Mouse (Mus musculus) liver, postnatal 0 days (tissue): Measurements from ENCODE around the gene Bbs9. TPM values are rescaled to one million over a fixed set of nuclear protein-coding genes. Genes with fewer than 3 reads are reported as not detected.

Source experiments
- ATAC-seq: fragments of 200-750 bp; cut with Nextera tagmentation; 2 replicates; pipeline ENCODE4 v1.8.0; 2017; ENCODE audit warnings: mild to moderate bottlenecking, moderate library complexity
- DNase-seq: peaks from one replicate; pipeline ENCODE4 v3.0.0-alpha.2; 2016
- H3K27ac ChIP-seq: fragments of 300-500 bp; sonication (generic); 2 replicates; pipeline ENCODE4 v1.5.1; 2014; ENCODE audit warnings: antibody characterized with exemption, moderate library complexity, mild to moderate bottlenecking, low read depth
- H3K27me3 ChIP-seq: fragments of 300-500 bp; sonication (generic); 2 replicates; pipeline ENCODE4 v1.6.1; 2014; ENCODE audit warnings: low read length, control low read depth, mixed read lengths; ENCODE audit not compliant: insufficient read depth
- H3K36me3 ChIP-seq: fragments of 300-500 bp; sonication (generic); replicated peaks from 2 replicates; pipeline ENCODE4 v1.6.1; 2014; ENCODE audit warnings: mild to moderate bottlenecking, control low read depth, low read length, moderate library complexity, mixed read lengths; ENCODE audit not compliant: insufficient read depth
- H3K4me1 ChIP-seq: fragments of 300-500 bp; sonication (generic); 2 replicates; pipeline ENCODE4 v1.6.1; 2014; ENCODE audit warnings: antibody characterized with exemption, mild to moderate bottlenecking, control low read depth; ENCODE audit not compliant: insufficient read depth
- H3K4me2 ChIP-seq: fragments of 300-500 bp; sonication (generic); 2 replicates; pipeline ENCODE4 v1.6.1; 2014; ENCODE audit warnings: low read depth, mild to moderate bottlenecking, low read length, moderate library complexity, mixed read lengths
- H3K4me3 ChIP-seq: fragments of 300-500 bp; sonication (generic); 2 replicates; pipeline ENCODE4 v1.5.1; 2014; ENCODE audit warnings: low read depth, low read length
- H3K9ac ChIP-seq: fragments of 300-500 bp; sonication (generic); replicated peaks from 2 replicates; pipeline ENCODE4 v1.6.1; 2014; ENCODE audit warnings: mild to moderate bottlenecking, moderate library complexity
- H3K9me3 ChIP-seq: fragments of 300-500 bp; sonication (generic); 2 replicates; pipeline ENCODE4 v1.6.1; 2016; ENCODE audit warnings: mild to moderate bottlenecking, control low read depth, low read length, mixed read lengths
- CTCF ChIP-seq: sonication (generic); IDR thresholded peaks from 2 replicates; pipeline ENCODE4 v1.5.1; 2016; ENCODE audit warnings: antibody characterized with exemption, low read depth
- EP300 ChIP-seq: IDR thresholded peaks from 2 replicates; pipeline ENCODE4 v1.6.1; 2016; ENCODE audit warnings: antibody characterized with exemption, low read depth, mild to moderate bottlenecking
- WGBS: fragments of 180-500 bp; shearing (Covaris S2); extraction: QIAGEN DNeasy Blood & Tissue Kit; methylation state at CpG from one replicate; pipeline ENCODE4 v1.1.7; 2014; ENCODE audit not compliant: insufficient replicate concordance; 5-methylcytosine and 5-hydroxymethylcytosine counted together
- polyA plus RNA-seq: library from polyadenylated mRNA; unstranded; fragments of >200 nt; fragmentation: Nextera tagmentation; extraction: Ambion mirVana; gene quantifications from 2 replicates; pipeline ENCODE4 v1.2.1, GENCODE M21; 2015

The Bbs9 gene
- polyA plus RNA-seq, 1 experiment from 2014 or later = 1.8 TPM

DNA sequence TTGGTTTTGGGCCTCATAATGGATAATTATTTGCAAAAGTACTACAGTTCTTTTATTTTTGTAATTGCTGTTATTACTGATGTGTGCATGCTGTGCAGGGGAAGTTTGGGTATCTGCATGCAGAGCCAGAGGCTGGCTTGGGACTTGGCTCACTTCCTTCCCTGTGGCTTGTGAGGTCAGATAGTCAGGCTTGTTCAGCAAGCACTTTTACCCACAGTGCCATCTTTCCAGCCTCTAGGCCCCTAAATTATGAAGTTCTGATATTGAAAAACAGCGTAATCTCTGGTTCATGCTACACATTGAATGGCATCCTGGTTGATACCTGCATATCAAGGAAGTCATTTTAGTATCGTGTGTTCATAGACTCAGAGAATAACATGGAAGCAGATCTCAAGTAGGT lies 197.4 kb downstream of the Bbs9 start:
- Histone ChIP-seq H3K36me3 (no peaks in the 10 kb centered on the region), H3K27me3 (no peaks in the 10 kb centered on the region), H3K9me3 (no peaks in the 10 kb centered on the region), H3K27ac (no peak overlapping the region), H3K4me1 (no peaks in the 10 kb centered on the region), H3K4me2 (no peak overlapping the region), H3K4me3 (no peak overlapping the region), H3K9ac (no peak overlapping the region)
- DNase-seq (no peak), ATAC-seq (no peak)
- TF ChIP-seq CTCF = no peak
- 37% methylated on average over 2 of the region's 2 CpGs for WGBS

DNA sequence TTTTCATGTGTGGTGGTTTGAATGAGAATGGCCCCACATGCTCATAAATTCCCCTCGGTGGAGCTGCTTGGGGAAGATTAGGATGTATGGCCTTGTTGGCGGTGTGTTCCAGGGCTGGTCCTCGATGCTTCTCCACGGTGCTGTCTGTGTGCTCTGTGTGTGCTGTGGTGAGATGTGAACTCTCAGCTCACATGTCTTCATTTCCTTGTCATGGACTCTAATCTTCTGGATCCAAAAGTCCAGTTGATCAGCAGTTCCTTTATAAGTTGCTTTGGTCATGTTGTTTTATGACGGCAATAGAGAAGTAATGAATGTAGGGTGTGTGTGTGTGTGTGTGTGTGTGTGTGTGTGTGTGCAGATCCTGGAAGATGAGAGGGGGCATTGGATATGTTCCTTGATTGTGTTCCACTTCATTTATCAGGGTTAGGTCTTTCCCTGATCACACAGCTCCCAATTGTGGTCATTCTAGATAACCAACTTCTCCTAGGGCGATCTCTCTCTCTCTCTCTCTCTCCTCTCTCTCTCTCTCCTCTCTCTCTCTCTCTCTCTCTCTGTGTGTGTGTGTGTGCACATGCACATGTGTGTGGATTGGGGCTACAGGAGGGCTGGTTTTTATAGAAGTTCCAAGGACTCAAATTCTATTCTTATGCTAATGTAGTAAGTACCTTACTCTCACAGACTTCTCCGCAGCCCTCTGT lies 201.8 kb downstream of the Bbs9 start:
- H3K36me3 ChIP-seq = no peaks in the 10 kb centered on the region
- H3K9me3 ChIP-seq = no peaks in the 10 kb centered on the region
- no peak overlapping the region for H3K4me3 ChIP-seq
- no peak overlapping the region for H3K27ac ChIP-seq
- no peak for ATAC-seq
- 79% methylated on average over 7 of the region's 7 CpGs for WGBS
- DNase-seq = no peak
- TF ChIP-seq EP300 = no peak
- no peak for TF ChIP-seq CTCF
- H3K27me3 ChIP-seq = no peaks in the 10 kb centered on the region
- no peaks in the 10 kb centered on the region for H3K4me1 ChIP-seq
- H3K4me2 ChIP-seq = no peak overlapping the region
- H3K9ac ChIP-seq = no peak overlapping the region

DNA sequence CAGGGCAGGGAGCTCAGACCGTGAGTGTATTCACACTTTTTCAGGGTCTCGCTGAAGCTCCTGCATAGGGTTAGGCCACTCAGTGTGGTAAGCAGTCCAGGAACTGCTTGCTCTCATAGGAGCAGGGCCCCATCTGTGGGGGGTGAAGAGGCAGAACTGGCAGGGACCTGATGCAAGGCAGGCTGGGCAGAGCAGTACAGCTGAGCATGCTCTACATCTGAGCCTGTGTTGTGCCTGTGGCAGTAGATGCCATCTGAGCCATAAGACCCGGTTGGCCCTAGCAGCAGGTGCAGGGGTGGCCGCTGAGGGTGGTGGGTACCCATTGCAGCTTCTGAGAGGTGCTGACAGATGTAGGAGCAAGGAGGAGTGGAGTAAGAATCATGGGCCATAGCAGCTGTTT lies 202.5 kb downstream of the Bbs9 start:
- no peaks in the 10 kb centered on the region for H3K36me3 ChIP-seq
- ATAC-seq (no peak), DNase-seq (no peak)
- WGBS = 74% methylated on average over 4 of the region's 4 CpGs
- H3K27me3 ChIP-seq = no peaks in the 10 kb centered on the region
- no peaks in the 10 kb centered on the region for H3K9me3 ChIP-seq
- no peak overlapping the region for H3K4me3 ChIP-seq
- TF ChIP-seq EP300 (no peak), CTCF (no peak)
- H3K9ac ChIP-seq = no peak overlapping the region
- H3K27ac ChIP-seq = no peak overlapping the region
- H3K4me2 ChIP-seq = no peak overlapping the region
- H3K4me1 ChIP-seq = no peaks in the 10 kb centered on the region

DNA sequence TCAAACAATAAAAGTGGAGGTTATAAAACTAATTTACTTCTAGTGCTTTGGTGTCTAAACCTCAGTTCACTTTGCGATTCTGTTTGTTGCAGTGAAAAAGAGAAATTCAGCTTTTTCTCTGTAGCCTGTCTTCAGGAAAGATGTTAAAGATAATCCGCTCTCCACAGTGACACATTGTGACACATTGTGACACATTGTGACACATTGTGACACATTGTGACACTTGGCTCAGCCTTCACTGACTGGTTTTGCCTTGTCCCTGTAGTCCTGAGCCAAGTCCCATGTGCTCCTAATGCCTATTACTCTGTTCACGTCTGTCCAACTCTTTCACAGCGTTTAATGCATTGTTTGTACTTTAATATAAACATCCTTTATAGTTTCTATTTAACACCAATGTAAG lies 203.0 kb downstream of the Bbs9 start:
- DNase-seq (no peak), ATAC-seq (no peak)
- no peaks in the 10 kb centered on the region for H3K36me3 ChIP-seq
- H3K4me2 ChIP-seq = no peak overlapping the region
- H3K9ac ChIP-seq = no peak overlapping the region
- TF ChIP-seq CTCF (no peak), EP300 (no peak)
- no peaks in the 10 kb centered on the region for H3K27me3 ChIP-seq
- no peak overlapping the region for H3K27ac ChIP-seq
- no peak overlapping the region for H3K4me3 ChIP-seq
- 77% methylated on average over 4 of the region's 4 CpGs for WGBS
- no peaks in the 10 kb centered on the region for H3K9me3 ChIP-seq
- H3K4me1 ChIP-seq = no peaks in the 10 kb centered on the region

DNA sequence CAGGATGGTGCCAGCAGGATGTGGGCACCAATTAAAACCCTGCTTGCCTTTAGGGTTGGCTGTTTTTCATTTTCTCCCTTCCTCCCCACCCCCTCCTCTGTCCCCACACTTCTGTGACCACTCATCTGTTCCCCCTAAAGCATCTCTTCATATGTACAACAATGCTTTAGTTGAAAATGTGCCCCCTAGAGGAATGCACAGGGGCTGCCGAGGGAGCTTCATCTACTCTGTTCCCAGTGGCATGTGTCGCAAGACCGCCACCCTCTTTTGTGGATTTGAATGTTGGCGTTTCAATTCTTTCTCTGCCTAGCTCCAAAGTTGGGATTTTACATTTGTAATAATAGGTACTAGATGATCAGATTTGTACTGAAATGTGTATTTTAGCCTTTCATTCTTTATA lies 204.0 kb downstream of the Bbs9 start:
- TF ChIP-seq CTCF (peak; percentile 29; the same call in 1 of the 2 replicates), EP300 (no peak)
- ATAC-seq = no peak
- Histone ChIP-seq H3K9ac (no peak overlapping the region), H3K9me3 (no peaks in the 10 kb centered on the region), H3K27me3 (no peaks in the 10 kb centered on the region), H3K4me1 (no peaks in the 10 kb centered on the region), H3K36me3 (no peaks in the 10 kb centered on the region), H3K4me2 (no peak overlapping the region), H3K27ac (no peak overlapping the region), H3K4me3 (no peak overlapping the region)
- DNase-seq = no peak
- WGBS = 79% methylated on average over 4 of the region's 4 CpGs

DNA sequence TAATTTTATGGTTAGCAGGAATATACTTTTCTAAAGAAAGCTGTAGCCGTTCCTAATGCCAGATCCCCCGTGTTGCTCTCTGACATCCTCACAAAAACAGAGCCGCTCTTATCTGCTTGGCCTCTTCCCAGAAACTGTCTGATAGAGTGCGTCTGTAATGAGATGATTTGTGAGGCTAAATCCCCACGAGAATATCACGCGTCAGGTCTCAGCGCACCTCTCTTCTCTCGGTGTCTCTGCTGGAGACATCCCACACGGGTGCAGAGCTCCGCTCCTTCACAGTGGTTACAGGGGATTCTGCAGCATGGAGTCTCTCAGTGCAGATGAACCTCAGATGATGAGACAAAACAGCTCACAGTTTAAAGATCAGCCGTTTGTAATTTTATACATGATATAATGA lies 204.5 kb downstream of the Bbs9 start:
- TF ChIP-seq EP300 = no peak
- no peak for TF ChIP-seq CTCF
- DNase-seq = no peak
- H3K4me2 ChIP-seq = no peak overlapping the region
- no peaks in the 10 kb centered on the region for H3K9me3 ChIP-seq
- H3K36me3 ChIP-seq = no peaks in the 10 kb centered on the region
- no peak overlapping the region for H3K27ac ChIP-seq
- H3K4me3 ChIP-seq = no peak overlapping the region
- WGBS = 70% methylated on average over 12 of the region's 12 CpGs
- H3K27me3 ChIP-seq = no peaks in the 10 kb centered on the region
- no peak for ATAC-seq
- H3K9ac ChIP-seq = no peak overlapping the region
- H3K4me1 ChIP-seq = no peaks in the 10 kb centered on the region

DNA sequence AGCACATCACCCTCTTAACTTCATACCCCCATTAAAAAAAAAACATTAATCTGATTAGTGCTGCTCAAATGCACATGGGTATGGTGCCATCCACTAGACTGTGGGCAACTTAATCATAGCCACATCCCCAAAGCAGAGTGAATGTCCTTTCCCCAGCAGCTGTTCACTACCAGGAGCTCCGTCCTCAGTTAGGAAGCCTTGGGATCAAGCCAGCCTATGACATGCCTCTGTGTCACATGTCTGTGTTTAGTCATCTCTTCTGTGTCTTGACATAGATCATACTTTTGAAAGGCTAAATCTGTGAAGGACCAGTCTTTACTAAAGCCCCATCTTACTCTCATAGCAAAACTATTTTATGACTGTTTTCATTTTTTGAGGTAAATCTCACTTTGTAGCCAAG lies 205.0 kb downstream of the Bbs9 start:
- no peak overlapping the region for H3K9ac ChIP-seq
- DNase-seq (no peak), ATAC-seq (no peak)
- H3K4me1 ChIP-seq = no peaks in the 10 kb centered on the region
- WGBS = 77% methylated on average over 1 of the region's 1 CpGs
- no peaks in the 10 kb centered on the region for H3K27me3 ChIP-seq
- no peaks in the 10 kb centered on the region for H3K9me3 ChIP-seq
- H3K36me3 ChIP-seq = no peaks in the 10 kb centered on the region
- no peak overlapping the region for H3K27ac ChIP-seq
- no peak overlapping the region for H3K4me3 ChIP-seq
- TF ChIP-seq EP300 (no peak), CTCF (no peak)
- no peak overlapping the region for H3K4me2 ChIP-seq
